Mouse (Mus musculus) adrenal gland, adult 18-20 months (tissue): Measurements from ENCODE around the gene Abo. TPM values are rescaled to one million over a fixed set of nuclear protein-coding genes. Genes with fewer than 3 reads are reported as not detected.
"Not testable (repeated sequence)": the region's sequence is repeated elsewhere in the genome, so short reads cannot be mapped to it uniquely, and the experiment has no call there.

Source experiments
- DNase-seq, 2 experiments: peaks; one replicate each; pipeline ENCODE4 v3.0.0; 2021 to 2022; ENCODE audit warnings: low spot score in 2 of 2
- long read RNA-seq, 2 experiments: library from polyadenylated mRNA; stranded (forward); transcript quantifications; one replicate each; pipeline ENCODE4 v2.0.0; 2021
- total RNA-seq, 2 experiments: library from RNA; stranded (reverse); gene quantifications; 1 replicate in 1 of 2; 2 replicates in 1 of 2; pipeline ENCODE4 v1.2.3; 2021

Abo gene
- total RNA-seq = not detected
- long read RNA-seq, experiment 1 = 0 reads
- long read RNA-seq, experiment 2 = 0 reads

- no peak for DNase-seq
Observed at GRCm38 (mm10) chr2:26864879-26865278, at the start of gene Abo. Gene Abo (minus strand): TSS chr2:26864979.

GRCm38 (mm10) chr2:26914148-26914941 lies 49.6 kb upstream of the Abo start:
- no peak for DNase-seq

GRCm38 (mm10) chr2:26913416-26914147 lies 48.8 kb upstream of the Abo start:
- DNase-seq = no peak

GRCm38 (mm10) chr2:26912253-26912770 lies 47.5 kb upstream of the Abo start:
- no peak for DNase-seq

GRCm38 (mm10) chr2:26910994-26911765 lies 46.4 kb upstream of the Abo start:
- DNase-seq = peak in 1 of 2 experiments; percentile 66

- peak; percentile 100 for DNase-seq
Observed at GRCm38 (mm10) chr2:26910124-26910993, 45.6 kb upstream of the Abo start, which contains the start of the genes Med22 and Rpl7a. Gene Med22 (minus strand): TSS chr2:26910677. Gene Rpl7a (plus strand): TSS chr2:26910764.

GRCm38 (mm10) chr2:26909387-26909784 lies 44.6 kb upstream of the Abo start:
- no peak for DNase-seq

- DNase-seq = no peak
Observed at GRCm38 (mm10) chr2:26908710-26909386, 44.1 kb upstream of the Abo start.

GRCm38 (mm10) chr2:26907109-26907508 lies 42.3 kb upstream of the Abo start:
- DNase-seq = no peak

GRCm38 (mm10) chr2:26906431-26906830 lies 41.7 kb upstream of the Abo start:
- no peak for DNase-seq

GRCm38 (mm10) chr2:26905936-26906335 lies 41.2 kb upstream of the Abo start:
- DNase-seq = peak in 1 of 2 experiments; percentile 1

GRCm38 (mm10) chr2:26903311-26903710 lies 38.5 kb upstream of the Abo start:
- DNase-seq = no peak

- DNase-seq = peak; percentile 90 to 94
Observed at GRCm38 (mm10) chr2:26902467-26903220, 37.9 kb upstream of the Abo start, which contains the start of gene Surf6. Gene Surf6 (minus strand): TSS chr2:26902879.

GRCm38 (mm10) chr2:26901834-26902400 lies 37.1 kb upstream of the Abo start:
- peak in 1 of 2 experiments; percentile 2 for DNase-seq

GRCm38 (mm10) chr2:26900731-26901130 lies 36.0 kb upstream of the Abo start:
- peak in 1 of 2 experiments; percentile 1 for DNase-seq

GRCm38 (mm10) chr2:26895898-26896297 lies 31.1 kb upstream of the Abo start:
- no peak for DNase-seq

- DNase-seq = not testable (repeated sequence)
Observed at GRCm38 (mm10) chr2:26886170-26886569, 21.4 kb upstream of the Abo start.

GRCm38 (mm10) chr2:26885541-26885940 lies 20.8 kb upstream of the Abo start:
- not testable (repeated sequence) for DNase-seq
